Mouse (Mus musculus): ENCODE results near the gene Slc35b2. TPM values are rescaled to one million over a fixed set of nuclear protein-coding genes. Genes with fewer than 3 reads are reported as not detected.
A peak's percentile ranks its signal among the peaks of the same experiment; 100 is the strongest.

Slc35b2 gene
- polyA plus RNA-seq, 1 experiment from 2014 or later, result 124 TPM

- no peak for ATAC-seq
- peaks cover 40% of the 10 kb centered on the region for H3K27me3 ChIP-seq (replicated peaks)
- no peak overlapping the region for H3K27ac ChIP-seq
- H3K9me3 ChIP-seq, result no peaks in the 10 kb centered on the region
- no peak overlapping the region for H3K4me3 ChIP-seq (replicated peaks)
- no peaks in the 10 kb centered on the region for H3K36me3 ChIP-seq
- no peaks in the 10 kb centered on the region for H3K4me1 ChIP-seq (replicated peaks)
- no peak overlapping the region for H3K9ac ChIP-seq
- H3K4me2 ChIP-seq (replicated peaks), result no peak overlapping the region
- WGBS, result 47% methylated on average over 13 of the region's 13 CpGs
Measured at GRCm38 (mm10) chr17:45530346-45530782, 33.3 kb upstream of the Slc35b2 start.

- Histone ChIP-seq H3K4me2 (replicated peaks) (no peak overlapping the region), H3K4me1 (replicated peaks) (no peaks in the 10 kb centered on the region), H3K27ac (no peak overlapping the region), H3K4me3 (replicated peaks) (no peak overlapping the region), H3K27me3 (replicated peaks) (peaks cover 58% of the 10 kb centered on the region), H3K36me3 (no peaks in the 10 kb centered on the region), H3K9ac (no peak overlapping the region), H3K9me3 (no peaks in the 10 kb centered on the region)
- no peak for ATAC-seq
- WGBS, result 53% methylated on average over 15 of the region's 15 CpGs
Measured at GRCm38 (mm10) chr17:45532896-45533295, 30.8 kb upstream of the Slc35b2 start.

- no peak overlapping the region for H3K9ac ChIP-seq
- no peak overlapping the region for H3K4me3 ChIP-seq (replicated peaks)
- no peak overlapping the region for H3K27ac ChIP-seq
- no peaks in the 10 kb centered on the region for H3K36me3 ChIP-seq
- H3K4me1 ChIP-seq (replicated peaks), result no peaks in the 10 kb centered on the region
- no peak overlapping the region for H3K4me2 ChIP-seq (replicated peaks)
- peaks cover 68% of the 10 kb centered on the region for H3K27me3 ChIP-seq (replicated peaks)
- no peak for ATAC-seq
- no peaks in the 10 kb centered on the region for H3K9me3 ChIP-seq
- WGBS, result 14% methylated on average over 5 of the region's 5 CpGs
Measured at GRCm38 (mm10) chr17:45536264-45536663, 27.4 kb upstream of the Slc35b2 start.

- H3K4me3 ChIP-seq (replicated peaks), result no peak overlapping the region
- H3K36me3 ChIP-seq, result no peaks in the 10 kb centered on the region
- no peak for ATAC-seq
- no peaks in the 10 kb centered on the region for H3K9me3 ChIP-seq
- H3K27ac ChIP-seq, result no peak overlapping the region
- H3K9ac ChIP-seq, result no peak overlapping the region
- 55% methylated on average over 4 of the region's 4 CpGs for WGBS
- H3K4me1 ChIP-seq (replicated peaks), result no peaks in the 10 kb centered on the region
- H3K4me2 ChIP-seq (replicated peaks), result no peak overlapping the region
- peaks cover 70% of the 10 kb centered on the region for H3K27me3 ChIP-seq (replicated peaks)
Measured at GRCm38 (mm10) chr17:45538394-45538793, 25.3 kb upstream of the Slc35b2 start.

- no peak for ATAC-seq
- Histone ChIP-seq H3K4me2 (replicated peaks) (no peak overlapping the region), H3K9me3 (no peaks in the 10 kb centered on the region), H3K4me1 (replicated peaks) (peaks cover 8% of the 10 kb centered on the region; the same call in 1 of the 2 replicates), H3K27me3 (replicated peaks) (peaks cover 77% of the 10 kb centered on the region), H3K9ac (no peak overlapping the region), H3K4me3 (replicated peaks) (no peak overlapping the region), H3K36me3 (no peaks in the 10 kb centered on the region), H3K27ac (no peak overlapping the region)
- 78% methylated on average over 21 of the region's 21 CpGs for WGBS
Measured at GRCm38 (mm10) chr17:45539664-45540063, 24.0 kb upstream of the Slc35b2 start.

GRCm38 (mm10) chr17:45542129-45542528 lies 21.5 kb upstream of the Slc35b2 start:
- ATAC-seq, result no peak
- no peaks in the 10 kb centered on the region for H3K36me3 ChIP-seq
- peaks cover 19% of the 10 kb centered on the region for H3K4me1 ChIP-seq (replicated peaks)
- H3K27me3 ChIP-seq (replicated peaks), result peaks cover 78% of the 10 kb centered on the region
- no peak overlapping the region for H3K27ac ChIP-seq
- H3K9me3 ChIP-seq, result no peaks in the 10 kb centered on the region
- no peak overlapping the region for H3K9ac ChIP-seq
- H3K4me3 ChIP-seq (replicated peaks), result no peak overlapping the region
- H3K4me2 ChIP-seq (replicated peaks), result no peak overlapping the region
- 28% methylated on average over 6 of the region's 6 CpGs for WGBS

- Histone ChIP-seq H3K4me2 (replicated peaks) (no peak overlapping the region), H3K27me3 (replicated peaks) (peaks cover 84% of the 10 kb centered on the region), H3K4me1 (replicated peaks) (peaks cover 19% of the 10 kb centered on the region), H3K9ac (no peak overlapping the region), H3K36me3 (no peaks in the 10 kb centered on the region), H3K9me3 (no peaks in the 10 kb centered on the region), H3K4me3 (replicated peaks) (no peak overlapping the region), H3K27ac (no peak overlapping the region)
- WGBS, result 82% methylated on average over 2 of the region's 2 CpGs
- ATAC-seq, result no peak
Measured at GRCm38 (mm10) chr17:45542705-45543104, 21.0 kb upstream of the Slc35b2 start.

GRCm38 (mm10) chr17:45543115-45543514 lies 20.6 kb upstream of the Slc35b2 start:
- peaks cover 88% of the 10 kb centered on the region for H3K27me3 ChIP-seq (replicated peaks)
- ATAC-seq, result no peak
- H3K27ac ChIP-seq, result no peak overlapping the region
- H3K4me3 ChIP-seq (replicated peaks), result no peak overlapping the region
- H3K4me1 ChIP-seq (replicated peaks), result peaks cover 19% of the 10 kb centered on the region
- H3K9me3 ChIP-seq, result no peaks in the 10 kb centered on the region
- H3K36me3 ChIP-seq, result no peaks in the 10 kb centered on the region
- 65% methylated on average over 1 of the region's 1 CpGs for WGBS
- H3K4me2 ChIP-seq (replicated peaks), result no peak overlapping the region
- no peak overlapping the region for H3K9ac ChIP-seq

GRCm38 (mm10) chr17:45544001-45544872 lies 19.4 kb upstream of the Slc35b2 start:
- peak; percentile 31; the same call in 1 of the 2 replicates for ATAC-seq
- no peak overlapping the region for H3K9ac ChIP-seq
- H3K36me3 ChIP-seq, result no peaks in the 10 kb centered on the region
- 24% methylated on average over 24 of the region's 24 CpGs for WGBS
- H3K4me1 ChIP-seq (replicated peaks), result peaks cover 21% of the 10 kb centered on the region
- H3K4me3 ChIP-seq (replicated peaks), result no peak overlapping the region
- no peaks in the 10 kb centered on the region for H3K9me3 ChIP-seq
- H3K27me3 ChIP-seq (replicated peaks), result peaks cover 89% of the 10 kb centered on the region
- no peak overlapping the region for H3K27ac ChIP-seq
- peak overlapping the region; percentile 50 for H3K4me2 ChIP-seq (replicated peaks)

GRCm38 (mm10) chr17:45544873-45545277 lies 18.8 kb upstream of the Slc35b2 start:
- H3K27me3 ChIP-seq (replicated peaks), result peaks cover 84% of the 10 kb centered on the region
- H3K4me2 ChIP-seq (replicated peaks), result peak overlapping the region; percentile 50
- no peaks in the 10 kb centered on the region for H3K9me3 ChIP-seq
- 21% methylated on average over 46 of the region's 46 CpGs for WGBS
- no peak overlapping the region for H3K9ac ChIP-seq
- H3K36me3 ChIP-seq, result no peaks in the 10 kb centered on the region
- peaks cover 21% of the 10 kb centered on the region for H3K4me1 ChIP-seq (replicated peaks)
- peak overlapping the region; percentile 15 for H3K4me3 ChIP-seq (replicated peaks)
- ATAC-seq, result no peak
- H3K27ac ChIP-seq, result no peak overlapping the region

GRCm38 (mm10) chr17:45545278-45545961 lies 18.3 kb upstream of the Slc35b2 start:
- Histone ChIP-seq H3K9ac (no peak overlapping the region), H3K27me3 (replicated peaks) (peaks cover 79% of the 10 kb centered on the region), H3K27ac (no peak overlapping the region), H3K4me2 (replicated peaks) (peak overlapping the region; percentile 50), H3K9me3 (no peaks in the 10 kb centered on the region), H3K4me3 (replicated peaks) (peak overlapping the region; percentile 15), H3K4me1 (replicated peaks) (peaks cover 21% of the 10 kb centered on the region), H3K36me3 (no peaks in the 10 kb centered on the region)
- no peak for ATAC-seq
- 17% methylated on average over 74 of the region's 74 CpGs for WGBS

GRCm38 (mm10) chr17:45546941-45547340 lies 16.7 kb upstream of the Slc35b2 start:
- Histone ChIP-seq H3K9me3 (no peaks in the 10 kb centered on the region), H3K4me2 (replicated peaks) (no peak overlapping the region), H3K27me3 (replicated peaks) (peaks cover 67% of the 10 kb centered on the region), H3K9ac (no peak overlapping the region), H3K4me3 (replicated peaks) (no peak overlapping the region), H3K36me3 (no peaks in the 10 kb centered on the region), H3K27ac (no peak overlapping the region), H3K4me1 (replicated peaks) (peaks cover 23% of the 10 kb centered on the region)
- WGBS, result 79% methylated on average over 16 of the region's 16 CpGs
- ATAC-seq, result no peak

Measured in intestine, embryonic 15.5 days (tissue).